Mouse (Mus musculus): ENCODE measurements around the gene Sptlc3.

The Sptlc3 gene

GRCm38 (mm10) chr2:139641757-139642385, 148.2 kb downstream of the Sptlc3 start:
- no peak for DNase-seq

- DNase-seq, result no peak
These were observed 155.8 kb downstream of the Sptlc3 start for GRCm38 (mm10) chr2:139649518-139649917.

GRCm38 (mm10) chr2:139656750-139657149, 163.0 kb downstream of the Sptlc3 start:
- DNase-seq, result no peak

GRCm38 (mm10) chr2:139671838-139672237, 178.1 kb downstream of the Sptlc3 start:
- DNase-seq, result no peak

GRCm38 (mm10) chr2:139672371-139672770, 178.7 kb downstream of the Sptlc3 start:
- no peak for DNase-seq

GRCm38 (mm10) chr2:139677065-139677762, 183.5 kb downstream of the Sptlc3 start:
- DNase-seq, result peak in 1 of 2 experiments; percentile 3

- peak in 1 of 2 experiments; percentile 2 for DNase-seq
These were observed 184.1 kb downstream of the Sptlc3 start, which contains the start of gene Ism1 for GRCm38 (mm10) chr2:139677809-139678274. Ism1 (plus strand) TSS chr2:139678178.

- peak in 1 of 2 experiments; percentile 1 for DNase-seq
These were observed 184.8 kb downstream of the Sptlc3 start for GRCm38 (mm10) chr2:139678275-139679140.

- DNase-seq, result no peak
These were observed 188.8 kb downstream of the Sptlc3 start for GRCm38 (mm10) chr2:139682540-139682939.

Data from thymus, adult 18-20 months (tissue).